Mouse (Mus musculus): ENCODE measurements around the gene Rab40c.

- no peak for TF ChIP-seq CTCF (IDR thresholded peaks at IDR 0.05; ENCODE audit: low read depth)
- no peak for TF ChIP-seq EP300 (IDR thresholded peaks at IDR 0.05; ENCODE audit: low read depth)
These were observed 26.1 kb upstream of the Rab40c start for GRCm38 (mm10) chr17:25945517-25946155.
